ENCODE assay signal across 8 mouse cellular contexts in the genomic region with DNA sequence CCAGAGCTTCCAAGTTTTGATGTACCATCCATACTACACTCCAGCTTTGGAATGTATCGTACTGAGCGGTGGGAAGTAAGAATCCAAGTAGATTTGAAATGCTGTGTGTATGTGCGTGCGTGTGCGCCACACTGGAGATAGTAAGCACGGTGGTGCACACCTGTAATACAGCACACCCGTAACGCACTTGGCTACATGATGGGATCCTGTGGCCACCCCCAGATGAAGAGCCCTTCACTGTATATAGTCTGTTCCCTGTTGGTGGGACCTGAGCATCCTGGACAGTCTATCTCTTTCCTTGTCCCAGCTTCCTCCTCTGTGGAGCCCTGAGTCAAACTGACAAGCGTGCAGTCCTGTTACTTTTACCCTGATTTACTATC. TPM values are rescaled to one million over a fixed set of nuclear protein-coding genes. Genes with fewer than 3 reads are reported as not detected.
DNase-seq lines count a peak whose midpoint lies in the region; ATAC-seq and TF ChIP-seq lines count a peak whose summit lies in the region.

No protein-coding gene starts in this region.

- 17% methylated on average over 9 of the region's 9 CpGs for WGBS in heart, embryonic 10.5 days
- WGBS in forebrain, postnatal 0 days = 11% methylated on average over 9 of the region's 9 CpGs
- 8% methylated on average over 9 of the region's 9 CpGs for whole genome bisulfite sequencing in liver, postnatal 0 days (ENCODE audit: insufficient replicate concordance)

- H3K4me1 ChIP-seq in heart, embryonic 10.5 days = peaks cover 24% of the 10 kb centered on the region
- no peaks in the 10 kb centered on the region for H3K4me1 ChIP-seq in ES-Bruce4 (ENCODE audit: control insufficient read depth, insufficient read depth, low read length)
- H3K4me1 ChIP-seq in forebrain, postnatal 0 days (ENCODE audit: insufficient read depth) = peaks cover 9% of the 10 kb centered on the region; the same call in 1 of the 2 replicates
- peaks cover 19% of the 10 kb centered on the region for H3K4me1 ChIP-seq in liver, postnatal 0 days (ENCODE audit: insufficient read depth)

- no peaks in the 10 kb centered on the region for H3K27me3 ChIP-seq in heart, embryonic 10.5 days (ENCODE audit: insufficient read depth, poor library complexity, severe bottlenecking)
- H3K27me3 ChIP-seq in ES-Bruce4 (ENCODE audit: control insufficient read depth, insufficient read depth, low read length, poor library complexity, severe bottlenecking) = no peaks in the 10 kb centered on the region
- H3K27me3 ChIP-seq in forebrain, postnatal 0 days (ENCODE audit: insufficient read depth, low read length) = no peaks in the 10 kb centered on the region
- H3K27me3 ChIP-seq in liver, postnatal 0 days (ENCODE audit: insufficient read depth, low read length) = no peaks in the 10 kb centered on the region

- no peaks in the 10 kb centered on the region for H3K9me3 ChIP-seq in heart, embryonic 10.5 days
- H3K9me3 ChIP-seq in ES-Bruce4 (replicated peaks; ENCODE audit: control insufficient read depth, insufficient read depth, low read length, poor library complexity, severe bottlenecking) = no peaks in the 10 kb centered on the region
- no peaks in the 10 kb centered on the region for H3K9me3 ChIP-seq in forebrain, postnatal 0 days (ENCODE audit: low read length)
- H3K9me3 ChIP-seq in liver, postnatal 0 days (ENCODE audit: low read length) = no peaks in the 10 kb centered on the region

- no peak for DNase-seq in heart, embryonic 10.5 days (ENCODE audit: low spot score)
- no peak for DNase-seq in heart, postnatal 4 days
- no peak for DNase-seq in forebrain, postnatal 0 days
- no peak for DNase-seq in liver, postnatal 0 days
- DNase-seq in thymus, postnatal 10 days (ENCODE audit: low spot score in 2 of 2) = no peak
- no peak for DNase-seq in natural killer cell, adult 2 months (ENCODE audit: low spot score in 2 of 2)

- ATAC-seq in forebrain, postnatal 0 days = no peak
- no peak for ATAC-seq in liver, postnatal 0 days
- no peak for ATAC-seq in megakaryocyte progenitor cell, adult 5-6 weeks (replicated peaks; ENCODE audit: poor library complexity)

- H3K36me3 ChIP-seq in heart, embryonic 10.5 days = peaks cover 38% of the 10 kb centered on the region
- peaks cover 36% of the 10 kb centered on the region for H3K36me3 ChIP-seq in ES-Bruce4 (ENCODE audit: control insufficient read depth, insufficient read depth, low read length, poor library complexity, severe bottlenecking)
- H3K36me3 ChIP-seq in forebrain, postnatal 0 days (ENCODE audit: insufficient read depth) = no peaks in the 10 kb centered on the region
- H3K36me3 ChIP-seq in liver, postnatal 0 days (replicated peaks; ENCODE audit: insufficient read depth, low read length) = peaks cover 35% of the 10 kb centered on the region

- peak overlapping the region; percentile 96 for H3K4me3 ChIP-seq in heart, embryonic 10.5 days
- H3K4me3 ChIP-seq in ES-Bruce4 (ENCODE audit: low read depth, low read length) = peak overlapping the region; percentile 99
- H3K4me3 ChIP-seq in forebrain, postnatal 0 days (ENCODE audit: low read depth, low read length) = peak overlapping the region; percentile 59
- H3K4me3 ChIP-seq in liver, postnatal 0 days (ENCODE audit: low read depth, low read length) = peak overlapping the region; percentile 92

- H3K27ac ChIP-seq in heart, embryonic 10.5 days = peak overlapping the region; percentile 96
- no peak overlapping the region for H3K27ac ChIP-seq in ES-Bruce4 (ENCODE audit: insufficient read depth, low read length)
- no peak overlapping the region for H3K27ac ChIP-seq in forebrain, postnatal 0 days (ENCODE audit: low read depth, low read length)
- peak overlapping the region; percentile 93 for H3K27ac ChIP-seq in liver, postnatal 0 days (ENCODE audit: low read depth)

- peak overlapping the region; percentile 88 for H3K9ac ChIP-seq in ES-Bruce4 (ENCODE audit: low read depth, poor library complexity, severe bottlenecking)
- H3K9ac ChIP-seq in forebrain, postnatal 0 days = peak overlapping the region; percentile 39
- H3K9ac ChIP-seq in liver, postnatal 0 days (replicated peaks) = peak overlapping the region; percentile 93

- no peak for TF ChIP-seq CTCF in ES-Bruce4 (IDR thresholded peaks at IDR 0.05; ENCODE audit: low read depth, low read length)
- no peak for TF ChIP-seq CTCF in forebrain, postnatal 0 days (IDR thresholded peaks at IDR 0.05; ENCODE audit: low read depth)
- TF ChIP-seq CTCF in liver, postnatal 0 days (IDR thresholded peaks at IDR 0.05; ENCODE audit: low read depth) = no peak

- no peak for TF ChIP-seq EP300 in ES-Bruce4 (IDR thresholded peaks at IDR 0.05; ENCODE audit: insufficient read depth, low read depth, low read length)
- TF ChIP-seq EP300 in liver, postnatal 0 days (IDR thresholded peaks at IDR 0.05; ENCODE audit: low read depth) = no peak

- peak overlapping the region; percentile 100 for H3K4me2 ChIP-seq in forebrain, postnatal 0 days (ENCODE audit: low read depth)
- peak overlapping the region; percentile 93 for H3K4me2 ChIP-seq in liver, postnatal 0 days (ENCODE audit: low read depth, low read length)

- TF ChIP-seq POLR2A in ES-Bruce4 (IDR thresholded peaks at IDR 0.05; ENCODE audit: insufficient read depth, low read length) = no peak

RNA-seq across cellular contexts. Expression of a gene that starts 0.9 kb away (rescaled TPM):
- polyA plus RNA-seq in heart, embryonic 10.5 days (2016; fragmentation: Nextera tagmentation; extraction: Ambion mirVana) = 110 and 147 TPM in 2 replicates
- total RNA-seq in heart, postnatal 4 days (2021) = 10 to 100 TPM; 38.0 to 43.3 TPM
- polyA plus RNA-seq in ES-Bruce4 (2011; ENCODE audit: insufficient read depth, insufficient read length, low read depth, missing spikeins) = 108 and 121 TPM in 2 replicates
- total RNA-seq in forebrain, postnatal 0 days (2014; rRNA removed) = 8.5 and 12.5 TPM in 2 replicates
- 11.5 and 13.9 TPM in 2 replicates for polyA plus RNA-seq in forebrain, postnatal 0 days (2015; fragmentation: Nextera tagmentation; extraction: Ambion mirVana)
- polyA plus RNA-seq in liver, postnatal 0 days (2015; fragmentation: Nextera tagmentation; extraction: Ambion mirVana) = 41.3 and 45.9 TPM in 2 replicates
- 100 and 103 TPM in 2 replicates for total RNA-seq in megakaryocyte progenitor cell, adult 5-6 weeks (2015)
- total RNA-seq in megakaryocyte progenitor cell, adult 5-6 weeks (2017) = 103 and 128 TPM in 2 replicates

RNA-seq across cellular contexts. Expression of a gene that starts 13.1 kb away (rescaled TPM):
- 8.2 and 9.0 TPM in 2 replicates for polyA plus RNA-seq in heart, embryonic 10.5 days (2016; fragmentation: Nextera tagmentation; extraction: Ambion mirVana)
- 10 to 100 TPM; 13.8 to 14.3 TPM for total RNA-seq in heart, postnatal 4 days (2021)
- 4.0 and 7.0 TPM in 2 replicates for polyA plus RNA-seq in ES-Bruce4 (2011; ENCODE audit: insufficient read depth, insufficient read length, low read depth, missing spikeins)
- total RNA-seq in forebrain, postnatal 0 days (2014; rRNA removed) = 32.8 and 33.7 TPM in 2 replicates
- 20.9 and 21.7 TPM in 2 replicates for polyA plus RNA-seq in forebrain, postnatal 0 days (2015; fragmentation: Nextera tagmentation; extraction: Ambion mirVana)
- 5.4 and 6.6 TPM in 2 replicates for polyA plus RNA-seq in liver, postnatal 0 days (2015; fragmentation: Nextera tagmentation; extraction: Ambion mirVana)
- total RNA-seq in megakaryocyte progenitor cell, adult 5-6 weeks (2015) = 6.2 and 7.6 TPM in 2 replicates
- total RNA-seq in megakaryocyte progenitor cell, adult 5-6 weeks (2017) = 6.6 and 6.7 TPM in 2 replicates

RNA-seq across cellular contexts. Expression of a gene that starts 24.2 kb away (rescaled TPM):
- polyA plus RNA-seq in heart, embryonic 10.5 days (2016; fragmentation: Nextera tagmentation; extraction: Ambion mirVana) = 29.1 and 30.4 TPM in 2 replicates
- 1 to 10 TPM; 6.7 to 8.6 TPM for total RNA-seq in heart, postnatal 4 days (2021)
- 17.1 and 24.7 TPM in 2 replicates for polyA plus RNA-seq in ES-Bruce4 (2011; ENCODE audit: insufficient read depth, insufficient read length, low read depth, missing spikeins)
- total RNA-seq in forebrain, postnatal 0 days (2014; rRNA removed) = 32.7 and 45.6 TPM in 2 replicates
- polyA plus RNA-seq in forebrain, postnatal 0 days (2015; fragmentation: Nextera tagmentation; extraction: Ambion mirVana) = 35.3 and 41.7 TPM in 2 replicates
- 12.5 and 13.0 TPM in 2 replicates for polyA plus RNA-seq in liver, postnatal 0 days (2015; fragmentation: Nextera tagmentation; extraction: Ambion mirVana)
- 18.6 and 23.4 TPM in 2 replicates for total RNA-seq in megakaryocyte progenitor cell, adult 5-6 weeks (2015)
- total RNA-seq in megakaryocyte progenitor cell, adult 5-6 weeks (2017) = 23.9 and 40.6 TPM in 2 replicates

RNA-seq across cellular contexts. Expression of a gene that starts 30.7 kb away (rescaled TPM):
- polyA plus RNA-seq in heart, embryonic 10.5 days (2016; fragmentation: Nextera tagmentation; extraction: Ambion mirVana) = 69.0 and 76.7 TPM in 2 replicates
- 10 to 100 TPM; 36.8 to 37.7 TPM for total RNA-seq in heart, postnatal 4 days (2021)
- polyA plus RNA-seq in ES-Bruce4 (2011; ENCODE audit: insufficient read depth, insufficient read length, low read depth, missing spikeins) = 164 and 169 TPM in 2 replicates
- 51.0 and 63.6 TPM in 2 replicates for total RNA-seq in forebrain, postnatal 0 days (2014; rRNA removed)
- 41.0 and 47.1 TPM in 2 replicates for polyA plus RNA-seq in forebrain, postnatal 0 days (2015; fragmentation: Nextera tagmentation; extraction: Ambion mirVana)
- 7.4 and 7.6 TPM in 2 replicates for polyA plus RNA-seq in liver, postnatal 0 days (2015; fragmentation: Nextera tagmentation; extraction: Ambion mirVana)
- total RNA-seq in megakaryocyte progenitor cell, adult 5-6 weeks (2015) = 27.8 and 33.7 TPM in 2 replicates
- 21.2 and 27.2 TPM in 2 replicates for total RNA-seq in megakaryocyte progenitor cell, adult 5-6 weeks (2017)

RNA-seq across cellular contexts. Expression of a gene that starts 38.1 kb away (rescaled TPM):
- polyA plus RNA-seq in heart, embryonic 10.5 days (2016; fragmentation: Nextera tagmentation; extraction: Ambion mirVana) = 30.9 and 35.6 TPM in 2 replicates
- 10 to 100 TPM; 14.3 to 14.5 TPM for total RNA-seq in heart, postnatal 4 days (2021)
- polyA plus RNA-seq in ES-Bruce4 (2011; ENCODE audit: insufficient read depth, insufficient read length, low read depth, missing spikeins) = 79.6 and 85.3 TPM in 2 replicates
- 22.9 and 29.7 TPM in 2 replicates for total RNA-seq in forebrain, postnatal 0 days (2014; rRNA removed)
- polyA plus RNA-seq in forebrain, postnatal 0 days (2015; fragmentation: Nextera tagmentation; extraction: Ambion mirVana) = 9.8 and 14.2 TPM in 2 replicates
- polyA plus RNA-seq in liver, postnatal 0 days (2015; fragmentation: Nextera tagmentation; extraction: Ambion mirVana) = 8.9 and 10.6 TPM in 2 replicates
- total RNA-seq in megakaryocyte progenitor cell, adult 5-6 weeks (2015) = 24.8 and 31.3 TPM in 2 replicates
- 34.9 and 48.8 TPM in 2 replicates for total RNA-seq in megakaryocyte progenitor cell, adult 5-6 weeks (2017)

Comparison
In these comparisons a context has a peak if more than half of its experiments do, and no peak if none do; other contexts are left out.
1. H3K27ac ChIP-seq: peak in heart, embryonic 10.5 days (single experiment) and liver, postnatal 0 days (single experiment); none in ES-Bruce4 (single experiment) and forebrain, postnatal 0 days (single experiment).
2. H3K9ac ChIP-seq: peak in every context shown above with its lines; median percentile 93 in liver, postnatal 0 days; 88 in ES-Bruce4; 39 in forebrain, postnatal 0 days.
3. Peak in every context shown above with its lines, with median percentiles within 50 percentile points of each other: H3K4me3 ChIP-seq.